Mouse (Mus musculus) hindbrain, embryonic 15.5 days (tissue): ENCODE measurements around the gene Itfg2. TPM values are rescaled to one million over a fixed set of nuclear protein-coding genes. Genes with fewer than 3 reads are reported as not detected.
"Not testable (repeated sequence)": the region's sequence is repeated elsewhere in the genome, so short reads cannot be mapped to it uniquely, and the experiment has no call there.

Source experiments
- ATAC-seq: fragments of 200-750 bp; cut with Nextera tagmentation; 2 replicates; pipeline ENCODE4 v1.8.0; 2017; ENCODE audit warnings: low read depth, moderate number of reproducible peaks, moderate TSS enrichment; ENCODE audit not compliant: low FRiP score
- H3K27ac ChIP-seq: fragments of 300-500 bp; sonication (generic); replicated peaks from 2 replicates; pipeline ENCODE4 v1.5.1; 2015; ENCODE audit warnings: mild to moderate bottlenecking, inconsistent platforms
- H3K27me3 ChIP-seq: fragments of 300-500 bp; sonication (generic); 2 replicates; pipeline ENCODE4 v1.6.1; 2015; ENCODE audit warnings: control low read depth, inconsistent platforms
- H3K36me3 ChIP-seq: fragments of 300-500 bp; sonication (generic); 2 replicates; pipeline ENCODE4 v1.6.1; 2015; ENCODE audit warnings: control low read depth, inconsistent platforms
- H3K4me1 ChIP-seq: fragments of 300-500 bp; sonication (generic); replicated peaks from 2 replicates; pipeline ENCODE4 v1.6.1; 2015; ENCODE audit warnings: control low read depth, inconsistent platforms
- H3K4me2 ChIP-seq: fragments of 300-500 bp; sonication (generic); 2 replicates; pipeline ENCODE4 v1.6.1; 2015; ENCODE audit warnings: moderate library complexity, mild to moderate bottlenecking, inconsistent platforms
- H3K4me3 ChIP-seq: fragments of 300-500 bp; sonication (generic); 2 replicates; pipeline ENCODE4 v1.5.1; 2015; ENCODE audit warnings: mild to moderate bottlenecking, inconsistent platforms
- H3K9ac ChIP-seq: fragments of 300-500 bp; sonication (generic); 2 replicates; pipeline ENCODE4 v1.6.1; 2015; ENCODE audit warnings: inconsistent platforms
- H3K9me3 ChIP-seq: fragments of 300-500 bp; sonication (generic); 2 replicates; pipeline ENCODE4 v1.6.1; 2016; ENCODE audit warnings: control low read depth, inconsistent platforms
- WGBS: fragments of 180-500 bp; shearing (Covaris S2); methylation state at CpG from one replicate; pipeline ENCODE4 v1.1.7; 2015; 5-methylcytosine and 5-hydroxymethylcytosine counted together
- polyA plus RNA-seq: library from polyadenylated mRNA; unstranded; fragments of >200 nt; fragmentation: Nextera tagmentation; extraction: Ambion mirVana; gene quantifications from 2 replicates; pipeline ENCODE4 v1.2.1, GENCODE M21; 2015

Gene Itfg2
- polyA plus RNA-seq, 1 experiment from 2014 or later = 43.9 TPM

DNA sequence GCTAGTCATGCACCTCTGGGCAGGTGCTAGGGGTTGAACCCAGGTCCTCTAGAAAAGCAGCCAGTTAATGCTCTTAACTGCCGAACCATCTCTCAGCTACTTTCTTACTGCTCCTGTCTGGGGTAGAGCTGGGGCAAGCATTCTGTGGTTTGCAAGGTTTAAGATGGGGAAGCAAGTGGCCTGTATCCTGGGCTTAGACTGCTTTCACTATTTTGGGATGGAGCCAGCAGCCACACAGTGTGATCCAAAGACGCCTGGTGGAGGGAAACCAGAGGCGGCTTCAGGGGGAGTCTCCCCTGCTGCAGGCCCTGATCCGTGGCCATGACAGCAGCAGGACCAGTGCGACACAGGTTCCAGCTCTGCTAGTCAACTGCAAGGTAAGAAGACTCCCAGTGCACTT lies 20.0 kb downstream of the Itfg2 start:
- ATAC-seq = no peak
- H3K36me3 ChIP-seq = peaks cover 13% of the 10 kb centered on the region
- H3K9me3 ChIP-seq = no peaks in the 10 kb centered on the region
- H3K27ac ChIP-seq = no peak overlapping the region
- peaks cover 15% of the 10 kb centered on the region for H3K4me1 ChIP-seq
- H3K4me2 ChIP-seq = no peak overlapping the region
- H3K9ac ChIP-seq = no peak overlapping the region
- H3K27me3 ChIP-seq = no peaks in the 10 kb centered on the region
- WGBS = 49% methylated on average over 5 of the region's 5 CpGs
- H3K4me3 ChIP-seq = no peak overlapping the region

DNA sequence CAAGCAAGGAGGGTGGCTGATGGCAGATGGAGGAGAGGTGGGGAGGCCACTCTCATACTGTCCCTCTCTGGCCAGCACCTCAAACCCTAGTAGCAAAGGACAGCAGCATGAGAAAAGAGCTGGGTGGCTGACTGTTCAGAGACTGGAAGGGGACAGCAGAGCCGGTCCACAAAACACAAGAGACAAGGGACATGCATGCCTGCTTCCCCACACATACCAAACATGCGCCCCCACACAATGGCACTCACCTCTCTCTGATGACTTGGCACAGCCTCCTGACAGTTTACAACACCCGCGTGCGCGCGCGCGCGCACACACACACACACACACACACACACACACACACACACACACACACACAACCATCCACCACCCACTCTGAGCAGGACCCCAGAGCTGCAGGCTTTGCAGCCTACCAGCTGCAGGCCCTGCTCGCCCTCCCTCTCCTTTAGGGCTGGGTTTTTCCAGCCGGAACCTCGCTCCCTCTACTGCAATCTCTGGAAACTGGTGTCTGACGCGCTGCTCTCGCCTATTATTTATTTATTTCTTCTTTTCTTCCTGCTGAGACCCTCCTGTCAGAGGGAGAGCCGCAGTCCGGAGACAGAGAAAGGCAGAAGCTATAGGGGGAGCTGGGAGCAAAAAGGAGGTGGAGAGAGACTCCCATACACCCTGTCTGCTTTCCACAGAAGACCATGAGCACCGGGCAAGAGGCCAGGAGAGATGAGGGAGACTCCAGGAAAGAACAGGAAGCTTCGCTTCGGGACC lies 25.1 kb downstream of the Itfg2 start:
- H3K27ac ChIP-seq = peak overlapping the region; percentile 58
- peak overlapping the region; percentile 33 for H3K4me3 ChIP-seq
- no peaks in the 10 kb centered on the region for H3K9me3 ChIP-seq
- H3K4me2 ChIP-seq = peak overlapping the region; percentile 58
- no peaks in the 10 kb centered on the region for H3K27me3 ChIP-seq
- ATAC-seq = peak; percentile 90
- peaks cover 22% of the 10 kb centered on the region for H3K4me1 ChIP-seq
- H3K36me3 ChIP-seq = no peaks in the 10 kb centered on the region
- 43% methylated on average over 21 of the region's 21 CpGs for WGBS
- H3K9ac ChIP-seq = peak overlapping the region; percentile 49

DNA sequence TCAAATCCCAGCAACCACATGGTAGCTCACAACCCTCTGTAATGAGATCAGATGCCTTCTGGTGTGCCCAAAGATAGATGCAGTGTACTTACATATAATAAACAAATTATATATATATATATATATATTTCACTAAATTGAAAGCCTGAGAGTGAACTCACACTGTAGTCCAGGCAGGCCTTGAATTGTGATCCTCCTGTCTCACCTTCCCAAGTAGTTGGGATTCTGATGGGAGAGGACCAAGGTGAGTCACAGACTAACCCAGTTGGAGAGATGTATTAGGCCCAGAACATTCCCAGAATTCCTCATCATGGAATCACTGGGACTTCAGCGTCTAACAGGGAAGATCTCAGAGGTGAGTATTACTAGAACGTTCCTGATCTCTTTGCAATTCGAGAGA lies 25.7 kb downstream of the Itfg2 start, which contains the start of gene Nrip2:
TSS of gene Nrip2 (plus strand) at position 301 of the 400 bp plus-strand sequence.
- ATAC-seq = no peak
- H3K27me3 ChIP-seq = no peaks in the 10 kb centered on the region
- whole genome bisulfite sequencing = 80% methylated on average over 3 of the region's 3 CpGs
- H3K27ac ChIP-seq = peak within 1 kb of the TSS; percentile 58
- peak within 1 kb of the TSS; percentile 58 for H3K4me2 ChIP-seq
- peak within 1 kb of the TSS; percentile 33 for H3K4me3 ChIP-seq
- no peaks in the 10 kb centered on the region for H3K36me3 ChIP-seq
- peak within 1 kb of the TSS; percentile 49 for H3K9ac ChIP-seq
- H3K4me1 ChIP-seq = peaks cover 22% of the 10 kb centered on the region
- no peaks in the 10 kb centered on the region for H3K9me3 ChIP-seq

DNA sequence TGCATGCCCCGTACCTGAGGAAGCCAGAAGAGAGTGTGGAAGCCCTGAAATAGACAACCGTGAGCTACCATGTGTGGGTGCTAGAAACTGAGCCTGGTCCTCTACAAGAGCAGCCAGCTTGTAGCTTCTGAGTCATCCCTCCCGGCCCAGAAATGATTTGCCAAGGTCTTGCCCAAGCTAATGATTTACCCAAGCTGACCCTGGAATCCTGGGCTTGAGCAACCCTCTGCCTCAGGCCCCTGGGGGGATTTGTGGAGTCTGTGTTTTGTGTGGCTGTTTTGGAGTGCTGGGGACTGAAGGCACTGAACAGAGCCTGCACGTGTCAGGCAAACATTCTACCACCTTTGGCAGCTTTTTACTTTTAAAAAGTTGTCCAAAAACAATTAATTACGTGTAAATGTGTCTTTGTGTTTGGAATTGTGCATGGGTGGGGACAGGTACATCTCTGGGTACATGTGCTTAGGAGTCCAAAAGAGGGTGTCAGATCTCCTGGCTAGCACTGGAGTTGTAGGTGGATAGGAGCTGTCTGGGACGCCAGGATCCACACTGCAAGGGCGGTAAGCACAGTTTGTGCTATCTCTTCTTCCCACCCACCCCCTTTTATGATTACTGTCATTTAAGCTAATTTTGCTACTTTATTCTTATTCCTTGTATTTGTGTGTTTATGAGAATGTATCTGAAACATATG lies 27.0 kb downstream of the Itfg2 start:
- WGBS = 81% methylated on average over 7 of the region's 7 CpGs

DNA sequence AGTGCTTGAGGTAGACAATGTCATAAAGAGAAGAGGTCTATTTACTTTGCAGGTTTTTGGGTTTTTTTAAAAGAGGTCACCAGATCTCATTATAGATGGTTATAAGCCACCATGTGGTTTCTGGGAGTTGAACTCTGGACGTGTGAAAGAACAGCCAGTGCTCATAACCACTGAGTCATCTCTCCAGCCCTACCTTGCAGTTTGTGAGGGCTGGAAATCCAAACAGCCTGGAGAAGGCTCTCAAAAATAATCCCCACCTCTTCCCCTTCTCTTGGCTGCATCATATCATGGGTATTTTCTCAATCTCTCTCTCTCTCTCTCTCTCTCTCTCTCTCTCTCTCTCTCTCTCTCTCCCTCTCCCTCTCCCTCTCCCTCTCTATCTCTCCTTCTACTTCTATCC lies 34.0 kb downstream of the Itfg2 start:
- H3K4me2 ChIP-seq = no peak overlapping the region
- no peak overlapping the region for H3K4me3 ChIP-seq
- H3K9me3 ChIP-seq = no peaks in the 10 kb centered on the region
- H3K27ac ChIP-seq = no peak overlapping the region
- H3K4me1 ChIP-seq = no peaks in the 10 kb centered on the region
- no peaks in the 10 kb centered on the region for H3K36me3 ChIP-seq
- no peaks in the 10 kb centered on the region for H3K27me3 ChIP-seq
- no peak for ATAC-seq
- 61% methylated on average over 1 of the region's 1 CpGs for WGBS
- no peak overlapping the region for H3K9ac ChIP-seq

More for the DNA sequence above, 27.0 kb downstream of the Itfg2 start:
- no peaks in the 10 kb centered on the region for H3K27me3 ChIP-seq
- no peak for ATAC-seq
- H3K4me3 ChIP-seq = no peak overlapping the region
- no peak overlapping the region for H3K9ac ChIP-seq
- no peaks in the 10 kb centered on the region for H3K36me3 ChIP-seq
- peaks cover 22% of the 10 kb centered on the region for H3K4me1 ChIP-seq
- H3K27ac ChIP-seq = no peak overlapping the region
- no peak overlapping the region for H3K4me2 ChIP-seq
- H3K9me3 ChIP-seq = no peaks in the 10 kb centered on the region

DNA sequence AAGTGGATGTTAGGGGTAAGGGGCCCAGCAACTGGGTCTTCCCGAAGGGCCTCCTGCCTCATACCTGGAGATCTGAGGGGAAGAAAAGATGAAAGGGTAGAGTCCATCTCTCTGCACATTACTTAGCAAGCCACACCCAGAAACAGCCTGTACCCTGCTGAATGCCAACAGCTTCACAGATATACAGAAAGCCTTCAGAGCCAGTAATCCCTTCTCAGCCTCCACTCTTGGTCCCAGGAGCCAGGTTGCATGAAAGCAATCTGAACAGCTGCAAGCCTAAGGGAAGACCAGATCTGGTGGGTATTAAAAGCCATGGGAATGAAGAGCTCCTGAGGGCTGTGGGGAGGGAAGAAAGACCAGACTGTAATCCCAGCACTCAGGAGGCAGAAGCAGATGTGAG lies 35.5 kb downstream of the Itfg2 start:
- WGBS = 96% methylated on average over 1 of the region's 1 CpGs
- no peaks in the 10 kb centered on the region for H3K27me3 ChIP-seq
- no peak overlapping the region for H3K4me2 ChIP-seq
- no peak overlapping the region for H3K27ac ChIP-seq
- no peaks in the 10 kb centered on the region for H3K4me1 ChIP-seq
- no peak overlapping the region for H3K9ac ChIP-seq
- ATAC-seq = no peak
- no peaks in the 10 kb centered on the region for H3K9me3 ChIP-seq
- H3K36me3 ChIP-seq = no peaks in the 10 kb centered on the region
- no peak overlapping the region for H3K4me3 ChIP-seq

DNA sequence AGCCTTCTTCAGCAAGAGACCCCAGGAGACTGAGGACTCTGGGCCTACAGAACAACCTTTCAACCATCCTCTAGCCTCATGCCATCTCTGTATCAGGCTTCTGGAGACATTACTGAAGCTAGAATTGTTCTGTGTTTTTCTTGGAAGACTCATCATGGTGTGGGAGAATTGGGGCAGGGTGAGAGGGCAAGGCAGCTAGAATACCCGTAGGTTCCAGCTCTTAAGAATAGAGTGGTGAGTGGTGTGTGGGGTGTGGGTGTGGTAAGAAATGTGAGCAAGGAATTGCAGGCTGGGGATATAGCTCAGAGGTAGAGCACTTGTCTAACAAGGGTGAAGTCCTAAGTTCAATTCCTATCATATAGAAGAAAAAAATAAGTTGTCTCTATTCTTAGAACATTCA lies 39.7 kb downstream of the Itfg2 start:
- ATAC-seq = no peak
- 82% methylated on average over 1 of the region's 1 CpGs for WGBS
- H3K36me3 ChIP-seq = no peaks in the 10 kb centered on the region

DNA sequence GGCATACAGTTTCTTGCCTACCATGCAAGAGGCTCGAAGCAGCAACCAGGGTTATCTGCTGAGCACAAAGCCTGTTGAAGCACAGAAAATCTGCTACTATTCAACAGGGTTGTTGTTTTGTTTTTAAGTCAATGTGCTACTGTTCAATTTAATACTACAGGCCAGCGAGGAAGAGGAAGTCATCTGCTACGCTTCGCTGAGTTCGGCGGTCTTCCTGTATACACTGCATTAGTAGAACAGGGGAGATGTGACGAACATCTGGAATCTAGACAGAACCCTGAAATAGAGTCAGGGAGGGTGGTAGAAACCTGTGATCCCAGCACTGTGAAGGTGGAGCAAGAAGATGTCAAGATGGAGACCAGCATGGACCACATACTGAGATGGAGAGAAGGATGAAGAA lies 41.0 kb downstream of the Itfg2 start:
- Histone ChIP-seq H3K4me2 (no peak overlapping the region), H3K4me3 (no peak overlapping the region), H3K9me3 (no peaks in the 10 kb centered on the region), H3K27me3 (no peaks in the 10 kb centered on the region), H3K4me1 (no peaks in the 10 kb centered on the region), H3K27ac (no peak overlapping the region), H3K9ac (no peak overlapping the region), H3K36me3 (no peaks in the 10 kb centered on the region)
- WGBS = 73% methylated on average over 7 of the region's 7 CpGs
- no peak for ATAC-seq

More for the DNA sequence above, 39.7 kb downstream of the Itfg2 start:
- Histone ChIP-seq H3K9ac (no peak overlapping the region), H3K27ac (no peak overlapping the region), H3K27me3 (no peaks in the 10 kb centered on the region), H3K9me3 (no peaks in the 10 kb centered on the region), H3K4me2 (no peak overlapping the region), H3K4me1 (no peaks in the 10 kb centered on the region), H3K4me3 (no peak overlapping the region)

DNA sequence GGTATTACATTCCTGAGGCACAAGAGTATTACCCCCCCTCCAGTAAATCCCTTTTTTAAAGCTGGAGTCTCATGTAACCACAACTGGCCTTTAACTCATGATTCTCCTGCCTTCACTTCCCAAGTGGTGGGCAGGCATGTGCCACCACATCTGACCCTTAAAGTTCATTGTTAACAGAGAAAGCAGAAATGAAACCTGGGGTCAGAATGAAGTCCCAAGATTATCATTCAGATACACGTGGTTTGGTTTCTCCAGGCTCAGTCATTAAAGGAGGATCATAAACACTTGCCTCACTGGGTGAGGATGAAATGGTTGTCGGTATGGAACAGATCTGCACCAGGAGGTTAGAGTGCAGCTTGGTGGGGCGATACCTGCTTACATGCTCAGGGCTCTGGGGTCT lies 43.5 kb downstream of the Itfg2 start:
- Histone ChIP-seq H3K4me3 (no peak overlapping the region), H3K36me3 (no peaks in the 10 kb centered on the region), H3K27me3 (no peaks in the 10 kb centered on the region), H3K27ac (no peak overlapping the region), H3K4me1 (no peaks in the 10 kb centered on the region), H3K4me2 (no peak overlapping the region), H3K9me3 (no peaks in the 10 kb centered on the region), H3K9ac (no peak overlapping the region)
- 83% methylated on average over 3 of the region's 3 CpGs for WGBS
- ATAC-seq = no peak

DNA sequence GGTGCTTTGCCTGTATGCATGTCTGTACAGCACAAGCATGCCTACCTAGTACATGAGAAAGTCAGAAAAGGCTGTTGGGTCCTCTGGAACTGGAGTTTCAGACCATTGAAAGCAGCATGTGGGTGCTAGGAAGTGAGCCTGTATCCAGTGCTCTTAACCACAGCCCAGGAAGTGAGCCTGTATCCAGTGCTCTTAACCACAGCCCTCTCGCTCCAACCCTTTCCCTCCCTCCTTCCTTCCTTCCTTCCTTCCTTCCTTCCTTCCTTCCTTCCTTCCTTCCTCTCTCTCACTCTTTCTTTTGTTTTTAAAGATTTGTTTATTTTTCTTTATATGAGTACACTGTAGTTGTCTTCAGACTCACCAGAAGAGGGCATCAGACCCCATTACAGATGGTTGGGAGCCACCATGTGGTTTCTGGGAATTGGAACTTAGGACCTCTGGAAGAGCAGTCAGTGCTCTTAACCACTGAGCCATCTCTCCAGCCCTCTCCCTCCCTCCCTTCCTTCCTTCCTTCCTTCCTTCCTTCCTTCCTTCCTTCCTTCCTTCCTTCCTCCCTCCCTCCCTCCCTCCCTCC lies 44.0 kb downstream of the Itfg2 start:
- not testable (repeated sequence) for H3K4me2 ChIP-seq, H3K4me1 ChIP-seq, H3K9me3 ChIP-seq, H3K36me3 ChIP-seq, H3K27ac ChIP-seq, H3K4me3 ChIP-seq, H3K9ac ChIP-seq, ATAC-seq, H3K27me3 ChIP-seq
- WGBS = 85% methylated on average over 1 of the region's 1 CpGs

DNA sequence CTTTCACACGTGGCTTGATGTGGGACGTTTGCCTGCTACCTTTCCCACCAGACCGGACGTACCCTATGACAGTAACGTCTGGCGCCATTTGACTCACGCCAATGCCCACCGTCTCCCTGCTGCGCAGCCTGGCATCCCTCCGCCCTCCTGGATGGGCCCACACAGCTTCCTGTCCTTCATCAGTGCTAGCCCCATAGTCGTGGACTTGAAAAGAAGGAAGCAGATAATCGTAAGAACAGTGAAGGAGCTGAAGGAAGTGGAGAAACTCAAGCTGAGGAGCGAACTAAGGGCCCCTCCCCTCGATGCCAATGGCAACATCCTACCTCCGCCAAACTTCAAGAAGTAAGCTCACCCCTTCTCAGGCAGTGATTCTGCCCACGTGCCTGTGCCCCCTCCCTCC lies 45.1 kb downstream of the Itfg2 start:
- no peak overlapping the region for H3K9ac ChIP-seq

DNA sequence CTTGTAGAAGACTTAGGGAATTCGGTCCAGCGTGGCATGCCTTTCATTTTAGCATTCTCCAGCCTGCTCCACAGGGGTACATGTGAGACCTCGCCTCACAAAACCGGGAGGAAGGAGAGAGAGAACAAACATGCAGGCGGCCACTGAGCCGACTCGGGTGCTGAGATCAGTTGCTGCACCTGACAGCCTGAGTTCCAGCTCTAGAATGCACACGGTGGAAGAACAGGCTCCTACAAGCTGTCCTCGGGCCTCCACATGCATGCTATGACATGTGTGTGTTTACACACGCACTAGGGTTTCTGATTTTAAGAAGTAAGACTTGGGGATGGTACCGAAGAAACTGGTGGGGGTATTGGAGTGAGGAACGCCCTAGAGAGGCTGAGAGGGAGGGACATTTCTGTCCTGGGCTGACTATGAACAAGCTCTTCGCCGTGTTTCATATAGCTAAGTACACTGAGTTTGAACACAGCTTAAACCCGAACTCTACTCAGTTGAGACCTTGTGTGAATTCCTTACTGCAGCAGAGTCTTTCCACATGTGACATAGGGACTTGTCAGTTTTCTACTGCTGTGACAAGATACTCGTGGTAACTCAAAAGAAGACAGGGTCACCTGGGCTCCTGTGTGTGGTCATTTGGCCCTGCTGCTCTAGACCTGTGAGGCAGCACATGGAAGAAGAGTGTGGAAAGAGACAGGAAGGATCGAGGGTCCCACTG lies 48.2 kb downstream of the Itfg2 start:
- Histone ChIP-seq H3K9ac (no peak overlapping the region), H3K4me1 (peaks cover 7% of the 10 kb centered on the region), H3K27me3 (no peaks in the 10 kb centered on the region), H3K9me3 (no peaks in the 10 kb centered on the region), H3K4me2 (no peak overlapping the region), H3K4me3 (no peak overlapping the region), H3K36me3 (0 out of 2 replicates have a peak, but pooled peaks cover under 1% of the 10 kb centered on the region), H3K27ac (no peak overlapping the region)
- 90% methylated on average over 17 of the region's 17 CpGs for WGBS
- no peak for ATAC-seq

More for the DNA sequence above, 45.1 kb downstream of the Itfg2 start:
- 85% methylated on average over 16 of the region's 16 CpGs for WGBS
- H3K4me3 ChIP-seq = no peak overlapping the region
- H3K27me3 ChIP-seq = no peaks in the 10 kb centered on the region
- no peaks in the 10 kb centered on the region for H3K9me3 ChIP-seq
- no peak overlapping the region for H3K4me2 ChIP-seq
- H3K4me1 ChIP-seq = peaks cover 7% of the 10 kb centered on the region
- no peak for ATAC-seq
- H3K27ac ChIP-seq = no peak overlapping the region
- H3K36me3 ChIP-seq = no peaks in the 10 kb centered on the region
